In the genomic region with DNA sequence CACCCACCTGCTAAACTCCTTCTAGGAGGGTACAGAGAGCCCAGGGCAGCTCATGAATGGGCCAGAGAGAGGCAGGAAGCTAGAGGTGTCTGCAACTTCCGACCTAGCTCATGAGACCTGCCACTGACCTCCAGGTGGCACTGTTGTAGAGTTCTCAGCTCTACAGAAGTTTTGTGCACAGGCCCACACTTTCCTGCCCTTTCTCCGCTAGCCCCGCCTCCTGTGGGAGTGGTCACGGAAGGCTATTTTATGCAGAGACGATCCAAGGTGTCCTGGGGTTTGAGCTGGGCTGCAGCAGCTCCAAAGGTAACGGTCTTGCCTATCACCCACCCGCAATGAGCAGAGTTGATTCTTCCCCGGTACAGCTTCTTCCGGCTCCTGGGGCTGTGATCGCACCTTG, we compare ENCODE assay signal across 7 mouse cellular contexts. TPM values are rescaled to one million over a fixed set of nuclear protein-coding genes. Genes with fewer than 3 reads are reported as not detected.
DNase-seq lines count a peak whose midpoint lies in the region; ATAC-seq and TF ChIP-seq lines count a peak whose summit lies in the region.

No protein-coding gene starts in this region.

- peak; percentile 94 for ATAC-seq in erythroblast, adult 5-6 weeks (replicated peaks; ENCODE audit: low FRiP score, poor library complexity, severe bottlenecking)
- ATAC-seq in heart, embryonic 16.5 days (replicated peaks; ENCODE audit: extremely low read depth, insufficient read depth, low FRiP score), result peak; percentile 76
- ATAC-seq in kidney, postnatal 0 days (replicated peaks; ENCODE audit: low FRiP score, low read depth), result peak; percentile 81

- peak; percentile 82 for TF ChIP-seq CTCF in kidney, postnatal 0 days (IDR thresholded peaks at IDR 0.05; ENCODE audit: low read depth)

- H3K9me3 ChIP-seq in heart, embryonic 16.5 days (replicated peaks; ENCODE audit: control insufficient read depth, low read length), result no peaks in the 10 kb centered on the region
- H3K9me3 ChIP-seq in kidney, postnatal 0 days (replicated peaks; ENCODE audit: low read length), result no peaks in the 10 kb centered on the region

- no peaks in the 10 kb centered on the region for H3K4me1 ChIP-seq in heart, embryonic 16.5 days (ENCODE audit: control insufficient read depth, insufficient read depth, low read length)
- no peaks in the 10 kb centered on the region for H3K4me1 ChIP-seq in kidney, postnatal 0 days (replicated peaks; ENCODE audit: insufficient read depth, low read length)

- peak; percentile 98 for DNase-seq in ES-CJ7 (ENCODE audit: low read depth, low spot score)
- peak; percentile 85 to 90 for DNase-seq in adrenal gland, adult (ENCODE audit: inconsistent age in 2 of 2, low spot score in 1 of 2)
- peak; percentile 92 for DNase-seq in kidney, postnatal 0 days (ENCODE audit: low spot score)
- DNase-seq in lung, postnatal 25 days (ENCODE audit: low spot score), result peak; percentile 86
- DNase-seq in spleen, adult 18-20 months, result peak; percentile 69 to 79

- H3K4me2 ChIP-seq in heart, embryonic 16.5 days (ENCODE audit: low read depth, low read length), result peak overlapping the region; percentile 67
- peak overlapping the region; percentile 52 for H3K4me2 ChIP-seq in kidney, postnatal 0 days (ENCODE audit: low read length)

- 7% methylated on average over 10 of the region's 10 CpGs for WGBS in heart, embryonic 16.5 days
- WGBS in kidney, postnatal 0 days, result 13% methylated on average over 10 of the region's 10 CpGs

- H3K4me3 ChIP-seq in heart, embryonic 16.5 days (ENCODE audit: low read length), result peak overlapping the region; percentile 48
- peak overlapping the region; percentile 18; the same call in 1 of the 2 replicates for H3K4me3 ChIP-seq in kidney, postnatal 0 days (replicated peaks; ENCODE audit: low read depth, low read length)

- no peak overlapping the region for H3K27ac ChIP-seq in heart, embryonic 16.5 days (ENCODE audit: low read length)
- H3K27ac ChIP-seq in kidney, postnatal 0 days, result no peak overlapping the region

- H3K27me3 ChIP-seq in heart, embryonic 16.5 days (ENCODE audit: control insufficient read depth, insufficient read depth, low read length), result no peaks in the 10 kb centered on the region; the same call in 1 of the 2 replicates
- H3K27me3 ChIP-seq in kidney, postnatal 0 days (ENCODE audit: insufficient read depth, low read length), result no peaks in the 10 kb centered on the region

- H3K36me3 ChIP-seq in heart, embryonic 16.5 days (ENCODE audit: control insufficient read depth, insufficient read depth), result no peaks in the 10 kb centered on the region
- H3K36me3 ChIP-seq in kidney, postnatal 0 days (ENCODE audit: insufficient read depth, low read length), result no peaks in the 10 kb centered on the region

- H3K9ac ChIP-seq in heart, embryonic 16.5 days (ENCODE audit: low read length), result peak overlapping the region; percentile 56; the same call in 1 of the 2 replicates
- no peak overlapping the region for H3K9ac ChIP-seq in kidney, postnatal 0 days (ENCODE audit: low read depth, low read length)

RNA-seq across cellular contexts. Expression of gene Akr7a5, which starts 20.1 kb away (rescaled TPM):
- 3.8 TPM in 1 of 2 replicates, not detected in the other for total RNA-seq in erythroblast, adult 5-6 weeks (2015; ENCODE audit: low replicate concordance)
- total RNA-seq in erythroblast, adult 5-6 weeks (2017; ENCODE audit: low replicate concordance), result 0.43 and 0.70 TPM in 2 replicates
- polyA plus RNA-seq in heart, embryonic 16.5 days (2015; fragmentation: Nextera tagmentation; extraction: Ambion mirVana), result 72.1 and 74.5 TPM in 2 replicates
- polyA plus RNA-seq in kidney, postnatal 0 days (2015; fragmentation: Nextera tagmentation; extraction: Ambion mirVana), result 220 and 232 TPM in 2 replicates

RNA-seq across cellular contexts. Expression of gene Pqlc2, which starts 20.1 kb away (rescaled TPM):
- 1.5 TPM in 1 of 2 replicates, not detected in the other for total RNA-seq in erythroblast, adult 5-6 weeks (2015; ENCODE audit: low replicate concordance)
- total RNA-seq in erythroblast, adult 5-6 weeks (2017; ENCODE audit: low replicate concordance), result 3.5 TPM in 1 of 2 replicates, not detected in the other
- 8.9 and 9.3 TPM in 2 replicates for polyA plus RNA-seq in heart, embryonic 16.5 days (2015; fragmentation: Nextera tagmentation; extraction: Ambion mirVana)
- polyA plus RNA-seq in kidney, postnatal 0 days (2015; fragmentation: Nextera tagmentation; extraction: Ambion mirVana), result 21.3 and 24.0 TPM in 2 replicates

RNA-seq across cellular contexts. Expression of gene Mrto4, which starts 21.8 kb away (rescaled TPM):
- 27.6 and 29.2 TPM in 2 replicates for total RNA-seq in erythroblast, adult 5-6 weeks (2015; ENCODE audit: low replicate concordance)
- 11.8 and 14.5 TPM in 2 replicates for total RNA-seq in erythroblast, adult 5-6 weeks (2017; ENCODE audit: low replicate concordance)
- polyA plus RNA-seq in heart, embryonic 16.5 days (2015; fragmentation: Nextera tagmentation; extraction: Ambion mirVana), result 68.7 and 72.9 TPM in 2 replicates
- 68.6 and 71.7 TPM in 2 replicates for polyA plus RNA-seq in kidney, postnatal 0 days (2015; fragmentation: Nextera tagmentation; extraction: Ambion mirVana)

RNA-seq across cellular contexts. Expression of gene Emc1, which starts 21.8 kb away (rescaled TPM):
- 3.3 and 8.2 TPM in 2 replicates for total RNA-seq in erythroblast, adult 5-6 weeks (2015; ENCODE audit: low replicate concordance)
- 14.8 and 26.1 TPM in 2 replicates for total RNA-seq in erythroblast, adult 5-6 weeks (2017; ENCODE audit: low replicate concordance)
- 38.2 and 38.7 TPM in 2 replicates for polyA plus RNA-seq in heart, embryonic 16.5 days (2015; fragmentation: Nextera tagmentation; extraction: Ambion mirVana)
- 19.0 and 22.6 TPM in 2 replicates for polyA plus RNA-seq in kidney, postnatal 0 days (2015; fragmentation: Nextera tagmentation; extraction: Ambion mirVana)

RNA-seq across cellular contexts. Expression of gene Ubr4, which starts 21.8 kb away (rescaled TPM):
- 165 and 179 TPM in 2 replicates for total RNA-seq in erythroblast, adult 5-6 weeks (2015; ENCODE audit: low replicate concordance)
- 158 and 168 TPM in 2 replicates for total RNA-seq in erythroblast, adult 5-6 weeks (2017; ENCODE audit: low replicate concordance)
- polyA plus RNA-seq in heart, embryonic 16.5 days (2015; fragmentation: Nextera tagmentation; extraction: Ambion mirVana), result 58.0 and 62.2 TPM in 2 replicates
- polyA plus RNA-seq in kidney, postnatal 0 days (2015; fragmentation: Nextera tagmentation; extraction: Ambion mirVana), result 46.2 and 47.4 TPM in 2 replicates
